Mouse (Mus musculus): ENCODE data around the gene Muc2. TPM values are rescaled to one million over a fixed set of nuclear protein-coding genes. Genes with fewer than 3 reads are reported as not detected.
A peak's percentile ranks its signal among the peaks of the same experiment; 100 is the strongest.

The Muc2 gene
- polyA plus RNA-seq, 1 experiment from 2014 or later, result 0.19 TPM

- no peaks in the 10 kb centered on the region for H3K27me3 ChIP-seq
- no peaks in the 10 kb centered on the region for H3K9me3 ChIP-seq (replicated peaks)
- WGBS, result 86% methylated on average over 4 of the region's 4 CpGs
- H3K27ac ChIP-seq, result no peak overlapping the region
- no peak for ATAC-seq (ENCODE audit: low FRiP score)
- H3K4me1 ChIP-seq, result no peaks in the 10 kb centered on the region
- H3K9ac ChIP-seq, result no peak overlapping the region
- no peak overlapping the region for H3K4me2 ChIP-seq (replicated peaks)
- H3K4me3 ChIP-seq, result no peak overlapping the region
- no peaks in the 10 kb centered on the region for H3K36me3 ChIP-seq
Measured at GRCm38 (mm10) chr7:141678922-141679321, 11.2 kb upstream of the Muc2 start.

- Histone ChIP-seq H3K36me3 (no peaks in the 10 kb centered on the region), H3K4me2 (replicated peaks) (no peak overlapping the region), H3K4me1 (no peaks in the 10 kb centered on the region), H3K27ac (no peak overlapping the region), H3K9me3 (replicated peaks) (no peaks in the 10 kb centered on the region), H3K9ac (no peak overlapping the region), H3K27me3 (no peaks in the 10 kb centered on the region), H3K4me3 (no peak overlapping the region)
- ATAC-seq (ENCODE audit: low FRiP score), result no peak
- WGBS, result 70% methylated on average over 10 of the region's 10 CpGs
Measured at GRCm38 (mm10) chr7:141687330-141687729, 2.8 kb upstream of the Muc2 start.

GRCm38 (mm10) chr7:141693591-141694273, 3.6 kb downstream of the Muc2 start:
- Histone ChIP-seq H3K9me3 (replicated peaks) (no peaks in the 10 kb centered on the region), H3K36me3 (no peaks in the 10 kb centered on the region), H3K27ac (no peak overlapping the region), H3K4me3 (no peak overlapping the region), H3K4me2 (replicated peaks) (peak overlapping the region; percentile 37), H3K9ac (no peak overlapping the region), H3K27me3 (no peaks in the 10 kb centered on the region), H3K4me1 (no peaks in the 10 kb centered on the region)
- ATAC-seq (ENCODE audit: low FRiP score), result no peak
- WGBS, result 52% methylated on average over 30 of the region's 30 CpGs

- H3K4me2 ChIP-seq (replicated peaks), result no peak overlapping the region
- H3K4me1 ChIP-seq, result no peaks in the 10 kb centered on the region
- H3K9me3 ChIP-seq (replicated peaks), result no peaks in the 10 kb centered on the region
- no peak for ATAC-seq (ENCODE audit: low FRiP score)
- 75% methylated on average over 5 of the region's 5 CpGs for WGBS
- no peaks in the 10 kb centered on the region for H3K27me3 ChIP-seq
- no peaks in the 10 kb centered on the region for H3K36me3 ChIP-seq
- H3K27ac ChIP-seq, result no peak overlapping the region
- no peak overlapping the region for H3K9ac ChIP-seq
- no peak overlapping the region for H3K4me3 ChIP-seq
Measured at GRCm38 (mm10) chr7:141694274-141694639, 4.1 kb downstream of the Muc2 start.

DNA sequence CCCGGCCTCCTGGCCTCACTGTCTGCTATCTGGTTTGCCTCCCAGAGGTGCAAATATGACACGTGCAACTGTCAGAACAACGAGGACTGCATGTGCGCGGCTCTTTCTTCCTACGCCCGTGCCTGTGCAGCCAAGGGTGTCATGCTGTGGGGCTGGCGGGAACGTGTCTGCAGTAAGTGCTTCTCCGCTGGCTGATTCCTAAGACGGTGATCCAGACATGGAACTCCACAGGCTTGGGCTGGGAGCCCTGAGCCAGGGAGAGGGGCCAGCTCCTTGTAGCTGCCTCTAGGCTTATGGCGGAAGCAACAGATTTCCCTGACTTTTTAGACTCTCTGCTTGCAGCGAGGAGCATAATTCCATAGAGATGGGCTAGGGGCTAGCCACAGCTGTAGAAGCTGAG, 6.4 kb downstream of the Muc2 start:
- 85% methylated on average over 13 of the region's 13 CpGs for WGBS

GRCm38 (mm10) chr7:141699556-141700220, 9.5 kb downstream of the Muc2 start:
- H3K9me3 ChIP-seq (replicated peaks), result no peaks in the 10 kb centered on the region
- no peak overlapping the region for H3K4me3 ChIP-seq
- no peak overlapping the region for H3K4me2 ChIP-seq (replicated peaks)
- no peak for ATAC-seq (ENCODE audit: low FRiP score)
- no peak overlapping the region for H3K9ac ChIP-seq
- 89% methylated on average over 8 of the region's 8 CpGs for WGBS
- no peaks in the 10 kb centered on the region for H3K27me3 ChIP-seq
- H3K36me3 ChIP-seq, result no peaks in the 10 kb centered on the region
- H3K27ac ChIP-seq, result no peak overlapping the region
- H3K4me1 ChIP-seq, result no peaks in the 10 kb centered on the region

More for the DNA sequence above, 6.4 kb downstream of the Muc2 start:
- ATAC-seq (ENCODE audit: low FRiP score), result no peak
- Histone ChIP-seq H3K4me2 (replicated peaks) (no peak overlapping the region), H3K27me3 (no peaks in the 10 kb centered on the region), H3K4me1 (no peaks in the 10 kb centered on the region), H3K36me3 (no peaks in the 10 kb centered on the region), H3K9ac (no peak overlapping the region), H3K27ac (no peak overlapping the region), H3K9me3 (replicated peaks) (no peaks in the 10 kb centered on the region), H3K4me3 (no peak overlapping the region)

- no peak overlapping the region for H3K9ac ChIP-seq
- no peak overlapping the region for H3K27ac ChIP-seq
- no peak for ATAC-seq (ENCODE audit: low FRiP score)
- no peak overlapping the region for H3K4me2 ChIP-seq (replicated peaks)
- H3K9me3 ChIP-seq (replicated peaks), result no peaks in the 10 kb centered on the region
- H3K36me3 ChIP-seq, result no peaks in the 10 kb centered on the region
- WGBS, result 86% methylated on average over 7 of the region's 7 CpGs
- H3K27me3 ChIP-seq, result no peaks in the 10 kb centered on the region
- no peaks in the 10 kb centered on the region for H3K4me1 ChIP-seq
- no peak overlapping the region for H3K4me3 ChIP-seq
Measured at GRCm38 (mm10) chr7:141747451-141748100, 57.4 kb downstream of the Muc2 start.

- Histone ChIP-seq H3K4me3 (no peak overlapping the region), H3K4me1 (no peaks in the 10 kb centered on the region), H3K9ac (no peak overlapping the region), H3K9me3 (replicated peaks) (no peaks in the 10 kb centered on the region), H3K27ac (no peak overlapping the region), H3K4me2 (replicated peaks) (no peak overlapping the region), H3K36me3 (no peaks in the 10 kb centered on the region), H3K27me3 (no peaks in the 10 kb centered on the region)
- WGBS, result 87% methylated on average over 6 of the region's 6 CpGs
- ATAC-seq (ENCODE audit: low FRiP score), result no peak
Measured at GRCm38 (mm10) chr7:141752513-141752912, 62.4 kb downstream of the Muc2 start.

GRCm38 (mm10) chr7:141755831-141756230, 65.7 kb downstream of the Muc2 start:
- 0 out of 2 replicates have a peak, but pooled peaks have one; percentile 19 for ATAC-seq (ENCODE audit: low FRiP score)
- 58% methylated on average over 4 of the region's 4 CpGs for WGBS
- H3K4me1 ChIP-seq, result no peaks in the 10 kb centered on the region
- no peak overlapping the region for H3K9ac ChIP-seq
- H3K4me2 ChIP-seq (replicated peaks), result no peak overlapping the region
- H3K27ac ChIP-seq, result no peak overlapping the region
- H3K36me3 ChIP-seq, result no peaks in the 10 kb centered on the region
- H3K4me3 ChIP-seq, result no peak overlapping the region
- H3K9me3 ChIP-seq (replicated peaks), result no peaks in the 10 kb centered on the region
- H3K27me3 ChIP-seq, result no peaks in the 10 kb centered on the region

DNA sequence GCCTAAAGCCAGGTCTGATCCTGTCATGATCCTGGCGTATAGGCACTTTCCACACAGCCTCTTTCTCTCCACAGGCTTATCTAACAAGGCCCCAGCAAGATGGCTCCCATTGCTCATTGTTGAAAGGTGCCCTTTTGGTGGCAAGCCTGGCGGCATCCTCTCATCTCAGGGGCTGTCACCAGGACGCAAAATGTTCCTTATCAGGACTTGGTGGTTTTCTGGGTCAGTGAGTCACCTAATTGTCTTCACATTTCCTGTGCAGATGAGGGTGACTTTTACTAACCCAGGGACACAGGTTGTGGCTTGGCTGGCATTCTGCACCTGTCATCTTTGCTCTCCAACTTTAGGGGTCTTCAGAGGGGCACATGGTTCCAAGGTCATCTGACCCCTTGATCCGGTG, 68.2 kb downstream of the Muc2 start:
- 81% methylated on average over 4 of the region's 4 CpGs for WGBS
- H3K4me1 ChIP-seq, result no peaks in the 10 kb centered on the region
- H3K4me2 ChIP-seq (replicated peaks), result no peak overlapping the region

GRCm38 (mm10) chr7:141770521-141770920, 80.4 kb downstream of the Muc2 start:
- H3K36me3 ChIP-seq, result no peaks in the 10 kb centered on the region
- H3K4me2 ChIP-seq (replicated peaks), result no peak overlapping the region
- no peak overlapping the region for H3K27ac ChIP-seq
- H3K9me3 ChIP-seq (replicated peaks), result no peaks in the 10 kb centered on the region
- H3K4me1 ChIP-seq, result peaks cover 13% of the 10 kb centered on the region
- no peak for ATAC-seq (ENCODE audit: low FRiP score)
- no peaks in the 10 kb centered on the region for H3K27me3 ChIP-seq
- no peak overlapping the region for H3K4me3 ChIP-seq
- WGBS, result 85% methylated on average over 3 of the region's 3 CpGs
- H3K9ac ChIP-seq, result no peak overlapping the region

More for the DNA sequence above, 68.2 kb downstream of the Muc2 start:
- Histone ChIP-seq H3K9me3 (replicated peaks) (no peaks in the 10 kb centered on the region), H3K36me3 (no peaks in the 10 kb centered on the region), H3K27ac (no peak overlapping the region), H3K27me3 (no peaks in the 10 kb centered on the region), H3K4me3 (no peak overlapping the region), H3K9ac (no peak overlapping the region)
- no peak for ATAC-seq (ENCODE audit: low FRiP score)

GRCm38 (mm10) chr7:141770988-141771387, 80.8 kb downstream of the Muc2 start:
- H3K27me3 ChIP-seq, result no peaks in the 10 kb centered on the region
- H3K9ac ChIP-seq, result no peak overlapping the region
- no peaks in the 10 kb centered on the region for H3K36me3 ChIP-seq
- no peak overlapping the region for H3K4me2 ChIP-seq (replicated peaks)
- ATAC-seq (ENCODE audit: low FRiP score), result no peak
- no peak overlapping the region for H3K4me3 ChIP-seq
- no peaks in the 10 kb centered on the region for H3K9me3 ChIP-seq (replicated peaks)
- no peak overlapping the region for H3K27ac ChIP-seq
- peaks cover 13% of the 10 kb centered on the region for H3K4me1 ChIP-seq
- WGBS, result 87% methylated on average over 8 of the region's 8 CpGs
